Mouse (Mus musculus): ENCODE data around the gene Gm44511. TPM values are rescaled to one million over a fixed set of nuclear protein-coding genes. Genes with fewer than 3 reads are reported as not detected.
A peak's percentile ranks its signal among the peaks of the same experiment; 100 is the strongest.
"Not testable (repeated sequence)": the region's sequence is repeated elsewhere in the genome, so short reads cannot be mapped to it uniquely, and the experiment has no call there.

The Gm44511 gene
- polyA plus RNA-seq, 1 experiment: not detected

- TF ChIP-seq POLR2A (IDR thresholded peaks at IDR 0.05; ENCODE audit: low read depth, low read length) (no peak), CTCF (IDR thresholded peaks at IDR 0.05; ENCODE audit: borderline replicate concordance, insufficient read depth, low read length) (no peak)
- H3K4me3 ChIP-seq (ENCODE audit: insufficient read depth, low read length): no peak overlapping the region
- H3K27ac ChIP-seq (ENCODE audit: insufficient read depth, low read length): no peak overlapping the region
- no peaks in the 10 kb centered on the region for H3K4me1 ChIP-seq (ENCODE audit: control insufficient read depth, insufficient read depth, low read length)
Observed at GRCm38 (mm10) chr6:128836191-128836954, 10.3 kb upstream of the Gm44511 start.

GRCm38 (mm10) chr6:128835571-128835970 is 9.5 kb upstream of the Gm44511 start:
- Histone ChIP-seq H3K4me1 (ENCODE audit: control insufficient read depth, insufficient read depth, low read length) (no peaks in the 10 kb centered on the region), H3K27ac (ENCODE audit: insufficient read depth, low read length) (no peak overlapping the region), H3K4me3 (ENCODE audit: insufficient read depth, low read length) (no peak overlapping the region)
- no peak for TF ChIP-seq POLR2A (IDR thresholded peaks at IDR 0.05; ENCODE audit: low read depth, low read length)
- no peak for TF ChIP-seq CTCF (IDR thresholded peaks at IDR 0.05; ENCODE audit: borderline replicate concordance, insufficient read depth, low read length)

- no peaks in the 10 kb centered on the region for H3K4me1 ChIP-seq (ENCODE audit: control insufficient read depth, insufficient read depth, low read length)
- no peak overlapping the region for H3K27ac ChIP-seq (ENCODE audit: insufficient read depth, low read length)
- TF ChIP-seq CTCF (IDR thresholded peaks at IDR 0.05; ENCODE audit: borderline replicate concordance, insufficient read depth, low read length): no peak
- H3K4me3 ChIP-seq (ENCODE audit: insufficient read depth, low read length): no peak overlapping the region
Observed at GRCm38 (mm10) chr6:128833046-128833445, 6.9 kb upstream of the Gm44511 start.

GRCm38 (mm10) chr6:128829837-128830236 is 3.7 kb upstream of the Gm44511 start:
- H3K4me1 ChIP-seq (ENCODE audit: control insufficient read depth, insufficient read depth, low read length): no peaks in the 10 kb centered on the region
- TF ChIP-seq CTCF (IDR thresholded peaks at IDR 0.05; ENCODE audit: borderline replicate concordance, insufficient read depth, low read length) (no peak), POLR2A (IDR thresholded peaks at IDR 0.05; ENCODE audit: low read depth, low read length) (no peak)
- no peak overlapping the region for H3K4me3 ChIP-seq (ENCODE audit: insufficient read depth, low read length)
- H3K27ac ChIP-seq (ENCODE audit: insufficient read depth, low read length): no peak overlapping the region

GRCm38 (mm10) chr6:128826781-128827180 is 666 bp upstream of the Gm44511 start:
- H3K27ac ChIP-seq (ENCODE audit: insufficient read depth, low read length): no peak overlapping the region
- H3K4me1 ChIP-seq (ENCODE audit: control insufficient read depth, insufficient read depth, low read length): no peaks in the 10 kb centered on the region
- no peak overlapping the region for H3K4me3 ChIP-seq (ENCODE audit: insufficient read depth, low read length)
- TF ChIP-seq POLR2A (IDR thresholded peaks at IDR 0.05; ENCODE audit: low read depth, low read length) (no peak), CTCF (IDR thresholded peaks at IDR 0.05; ENCODE audit: borderline replicate concordance, insufficient read depth, low read length) (no peak)

GRCm38 (mm10) chr6:128818083-128818802 is 7.9 kb downstream of the Gm44511 start:
- Histone ChIP-seq H3K4me1 (ENCODE audit: control insufficient read depth, insufficient read depth, low read length) (no peaks in the 10 kb centered on the region), H3K4me3 (ENCODE audit: insufficient read depth, low read length) (no peak overlapping the region), H3K27ac (ENCODE audit: insufficient read depth, low read length) (no peak overlapping the region)
- TF ChIP-seq CTCF (IDR thresholded peaks at IDR 0.05; ENCODE audit: borderline replicate concordance, insufficient read depth, low read length) (no peak), POLR2A (IDR thresholded peaks at IDR 0.05; ENCODE audit: low read depth, low read length) (no peak)

- TF ChIP-seq POLR2A (IDR thresholded peaks at IDR 0.05; ENCODE audit: low read depth, low read length) (no peak), CTCF (IDR thresholded peaks at IDR 0.05; ENCODE audit: borderline replicate concordance, insufficient read depth, low read length) (no peak)
- Histone ChIP-seq H3K4me1 (ENCODE audit: control insufficient read depth, insufficient read depth, low read length) (no peaks in the 10 kb centered on the region), H3K27ac (ENCODE audit: insufficient read depth, low read length) (no peak overlapping the region), H3K4me3 (ENCODE audit: insufficient read depth, low read length) (no peak overlapping the region)
Observed at GRCm38 (mm10) chr6:128808532-128808931, 17.6 kb downstream of the Gm44511 start.

GRCm38 (mm10) chr6:128807021-128807420 is 19.1 kb downstream of the Gm44511 start:
- no peaks in the 10 kb centered on the region for H3K4me1 ChIP-seq (ENCODE audit: control insufficient read depth, insufficient read depth, low read length)
- TF ChIP-seq POLR2A (IDR thresholded peaks at IDR 0.05; ENCODE audit: low read depth, low read length) (no peak), CTCF (IDR thresholded peaks at IDR 0.05; ENCODE audit: borderline replicate concordance, insufficient read depth, low read length) (no peak)
- no peak overlapping the region for H3K4me3 ChIP-seq (ENCODE audit: insufficient read depth, low read length)
- H3K27ac ChIP-seq (ENCODE audit: insufficient read depth, low read length): no peak overlapping the region

GRCm38 (mm10) chr6:128804823-128805640 is 21.1 kb downstream of the Gm44511 start:
- TF ChIP-seq CTCF (IDR thresholded peaks at IDR 0.05; ENCODE audit: borderline replicate concordance, insufficient read depth, low read length): peak; percentile 47; the same call in 1 of the 2 replicates
- not testable (repeated sequence) for H3K27ac ChIP-seq (ENCODE audit: insufficient read depth, low read length); H3K4me3 ChIP-seq (ENCODE audit: insufficient read depth, low read length); H3K4me1 ChIP-seq (ENCODE audit: control insufficient read depth, insufficient read depth, low read length)
